Mouse (Mus musculus) stomach, embryonic 15.5 days (tissue): Measurements from ENCODE around the gene Cyp26b1. TPM values are rescaled to one million over a fixed set of nuclear protein-coding genes. Genes with fewer than 3 reads are reported as not detected.

Source experiments
- ATAC-seq: fragments of 200-750 bp; cut with Nextera tagmentation; 2 replicates; pipeline ENCODE4 v1.8.0; 2017; ENCODE audit warnings: low read depth, moderate number of reproducible peaks, moderate TSS enrichment; ENCODE audit not compliant: insufficient read depth, low FRiP score
- H3K27ac ChIP-seq: fragments of 300-500 bp; sonication (generic); 2 replicates; pipeline ENCODE4 v1.5.1; 2015; ENCODE audit warnings: mild to moderate bottlenecking, inconsistent platforms
- H3K27me3 ChIP-seq: fragments of 300-500 bp; sonication (generic); replicated peaks from 2 replicates; pipeline ENCODE4 v1.6.1; 2015; ENCODE audit warnings: inconsistent platforms
- H3K36me3 ChIP-seq: fragments of 300-500 bp; sonication (generic); 2 replicates; pipeline ENCODE4 v1.6.1; 2015; ENCODE audit warnings: inconsistent platforms
- H3K4me1 ChIP-seq: fragments of 300-500 bp; sonication (generic); 2 replicates; pipeline ENCODE4 v1.6.1; 2015; ENCODE audit warnings: inconsistent platforms
- H3K4me2 ChIP-seq: fragments of 300-500 bp; sonication (generic); 2 replicates; pipeline ENCODE4 v1.6.1; 2015; ENCODE audit warnings: mild to moderate bottlenecking, inconsistent platforms
- H3K4me3 ChIP-seq: fragments of 300-500 bp; sonication (generic); replicated peaks from 2 replicates; pipeline ENCODE4 v1.5.1; 2015; ENCODE audit warnings: inconsistent platforms
- H3K9ac ChIP-seq: fragments of 300-500 bp; sonication (generic); 2 replicates; pipeline ENCODE4 v1.6.1; 2015; ENCODE audit warnings: inconsistent platforms
- H3K9me3 ChIP-seq: fragments of 300-500 bp; sonication (generic); 2 replicates; pipeline ENCODE4 v1.6.1; 2016; ENCODE audit warnings: inconsistent platforms
- WGBS: fragments of 180-500 bp; shearing (Covaris S2); methylation state at CpG from one replicate; pipeline ENCODE4 v1.1.7; 2015; 5-methylcytosine and 5-hydroxymethylcytosine counted together
- polyA plus RNA-seq: library from polyadenylated mRNA; unstranded; fragments of >200 nt; fragmentation: Nextera tagmentation; extraction: Ambion mirVana; gene quantifications from 2 replicates; pipeline ENCODE4 v1.2.1, GENCODE M21; 2015

The Cyp26b1 gene
- 2.3 and 2.4 TPM in 2 replicates for polyA plus RNA-seq

DNA sequence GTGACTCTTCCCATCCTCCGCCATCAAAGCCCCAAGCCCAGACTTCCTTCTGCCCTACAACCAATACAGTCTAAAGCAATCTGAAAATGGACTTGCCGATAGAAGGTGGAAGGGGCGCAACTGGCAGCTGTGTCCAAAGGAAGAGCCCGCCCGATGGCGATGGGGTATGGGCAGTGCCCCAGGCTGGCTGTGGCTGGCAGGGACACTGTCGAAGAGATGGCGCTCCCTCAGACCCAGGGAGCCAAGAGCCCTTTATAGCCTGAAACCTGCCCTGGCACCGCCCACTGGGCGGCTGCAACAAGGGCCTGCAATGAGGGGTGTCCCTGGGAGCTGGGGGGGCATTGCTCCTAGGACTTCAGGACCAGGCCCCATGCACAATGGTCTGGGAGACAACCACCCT is at the start of gene Cyp26b1:
Cyp26b1 (minus strand) TSS at position 216 of the 400 bp plus-strand sequence.
- Histone ChIP-seq H3K4me2 (no peak within 1 kb of the TSS), H3K27ac (no peak within 1 kb of the TSS), H3K36me3 (no peaks in the 10 kb centered on the region), H3K4me1 (peaks cover 16% of the 10 kb centered on the region), H3K9ac (no peak within 1 kb of the TSS), H3K4me3 (no peak within 1 kb of the TSS), H3K27me3 (peaks cover 14% of the 10 kb centered on the region), H3K9me3 (no peaks in the 10 kb centered on the region)
- 90% methylated on average over 10 of the region's 10 CpGs for WGBS
- no peak for ATAC-seq

DNA sequence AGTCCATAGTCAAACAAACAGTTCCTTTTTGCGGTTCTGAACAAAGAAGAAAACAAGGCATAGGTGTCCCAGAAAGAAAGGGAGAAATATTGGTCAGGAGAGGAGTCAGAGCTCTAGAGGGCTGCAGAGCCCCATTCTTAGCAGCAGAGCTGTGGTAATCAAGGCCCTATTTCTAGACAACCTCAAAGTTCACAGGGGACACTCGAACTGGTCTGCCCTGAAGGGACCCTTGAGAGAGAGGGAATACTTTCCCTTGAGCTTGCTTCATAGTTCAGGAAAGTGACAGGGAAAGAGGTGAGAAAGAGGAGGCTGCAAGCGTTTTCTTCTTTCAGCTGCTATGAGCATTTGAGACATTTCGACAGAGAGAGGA is 47.3 kb upstream of the Cyp26b1 start:
- no peak for ATAC-seq
- Histone ChIP-seq H3K4me2 (peak overlapping the region; percentile 13; the same call in 1 of the 2 replicates), H3K27ac (peak overlapping the region; percentile 21)

DNA sequence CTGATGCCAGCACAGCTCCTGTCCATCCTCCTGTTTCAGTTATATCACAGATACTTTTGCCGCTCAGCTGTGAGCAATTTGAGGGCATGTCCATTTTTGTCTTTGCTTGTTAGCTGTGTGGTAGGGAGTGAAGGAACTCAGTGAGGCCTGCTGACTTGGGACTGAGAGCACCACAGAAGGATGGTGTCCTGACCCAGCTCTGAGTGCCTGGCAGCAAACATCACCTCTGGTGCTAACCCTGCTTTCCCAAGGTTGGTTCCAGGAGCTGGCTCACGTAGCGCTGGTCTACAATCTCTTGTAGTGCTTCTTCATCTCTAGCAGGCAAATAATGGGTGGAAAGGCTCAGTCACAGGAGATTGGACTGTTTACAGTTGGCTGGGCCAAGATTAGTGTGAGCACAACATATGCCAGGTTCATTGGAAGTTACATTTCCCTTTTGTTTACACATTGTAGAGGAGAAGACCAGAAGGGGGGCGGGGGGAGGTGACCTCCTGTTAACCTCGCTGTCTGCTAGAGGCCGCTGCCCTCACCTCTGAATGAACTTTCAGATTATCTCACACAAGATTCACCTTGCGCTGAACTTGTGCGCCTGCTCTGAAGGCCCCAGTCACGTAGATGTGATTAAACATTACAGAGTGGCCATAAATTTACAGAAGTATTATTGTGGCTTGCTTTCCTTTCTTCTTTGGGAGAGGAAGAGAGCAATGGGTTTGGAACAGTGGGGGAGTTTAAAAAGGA is 46.8 kb upstream of the Cyp26b1 start:
- H3K4me1 ChIP-seq: peaks cover 13% of the 10 kb centered on the region
- ATAC-seq: peak; percentile 94
- H3K4me3 ChIP-seq: no peak overlapping the region
- H3K36me3 ChIP-seq: no peaks in the 10 kb centered on the region
- peak overlapping the region; percentile 21 for H3K27ac ChIP-seq
- no peaks in the 10 kb centered on the region for H3K27me3 ChIP-seq
- 17% methylated on average over 9 of the region's 9 CpGs for WGBS
- peak overlapping the region; percentile 13; the same call in 1 of the 2 replicates for H3K4me2 ChIP-seq
- no peaks in the 10 kb centered on the region for H3K9me3 ChIP-seq
- no peak overlapping the region for H3K9ac ChIP-seq

More for the DNA sequence above, 47.3 kb upstream of the Cyp26b1 start:
- WGBS: 29% methylated on average over 4 of the region's 4 CpGs
- Histone ChIP-seq H3K4me3 (no peak overlapping the region), H3K4me1 (peaks cover 13% of the 10 kb centered on the region), H3K9me3 (no peaks in the 10 kb centered on the region), H3K27me3 (no peaks in the 10 kb centered on the region), H3K9ac (no peak overlapping the region), H3K36me3 (no peaks in the 10 kb centered on the region)

DNA sequence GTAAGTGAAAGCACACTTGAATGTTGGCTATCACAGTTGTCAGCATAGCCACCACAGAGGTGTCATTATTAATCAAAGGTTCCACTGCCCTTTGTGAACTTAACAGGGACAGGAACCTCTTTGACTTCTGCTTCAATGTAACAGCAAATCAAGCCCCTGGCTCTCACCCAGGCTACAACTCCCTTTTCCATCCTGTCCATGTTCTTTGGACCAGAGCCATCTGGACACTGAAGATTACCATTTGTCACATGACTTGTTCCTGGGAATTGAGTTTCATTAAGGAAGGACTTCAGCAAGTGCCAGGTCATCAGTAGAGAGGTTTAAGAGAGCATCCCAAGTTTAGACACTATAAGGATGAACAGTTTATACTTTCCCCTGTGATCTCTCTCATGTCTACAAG is 44.5 kb upstream of the Cyp26b1 start:
- no peak for ATAC-seq
- H3K27ac ChIP-seq: no peak overlapping the region
- H3K9ac ChIP-seq: no peak overlapping the region
- no peak overlapping the region for H3K4me3 ChIP-seq
- no peaks in the 10 kb centered on the region for H3K9me3 ChIP-seq
- H3K27me3 ChIP-seq: no peaks in the 10 kb centered on the region
- peaks cover 13% of the 10 kb centered on the region for H3K4me1 ChIP-seq
- no peak overlapping the region for H3K4me2 ChIP-seq
- H3K36me3 ChIP-seq: no peaks in the 10 kb centered on the region

DNA sequence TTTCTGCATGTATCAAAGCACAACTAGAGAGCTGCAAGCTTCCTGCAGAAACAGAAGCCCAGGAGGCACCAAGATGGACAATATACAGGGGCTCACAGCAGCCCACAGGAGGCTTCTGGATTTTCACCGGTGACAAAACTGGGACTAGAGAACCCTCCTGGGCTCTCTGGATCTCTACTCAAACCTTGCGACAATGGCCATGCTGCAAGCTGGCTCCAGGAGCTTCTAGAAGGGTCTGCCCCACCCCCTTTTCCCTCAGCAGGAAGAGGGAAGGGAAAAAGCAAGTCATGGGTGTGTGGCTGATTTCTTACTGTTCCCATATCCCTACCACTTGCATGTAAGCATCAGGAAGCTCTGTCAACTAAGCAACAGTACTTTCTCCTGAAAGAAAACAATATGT is 37.9 kb upstream of the Cyp26b1 start:
- H3K4me3 ChIP-seq: no peak overlapping the region
- no peak overlapping the region for H3K4me2 ChIP-seq
- H3K9me3 ChIP-seq: no peaks in the 10 kb centered on the region
- no peaks in the 10 kb centered on the region for H3K27me3 ChIP-seq
- no peak overlapping the region for H3K27ac ChIP-seq
- WGBS: 67% methylated on average over 2 of the region's 2 CpGs
- H3K36me3 ChIP-seq: no peaks in the 10 kb centered on the region
- no peak overlapping the region for H3K9ac ChIP-seq
- H3K4me1 ChIP-seq: 0 out of 2 replicates have a peak, but pooled peaks cover 5% of the 10 kb centered on the region
- ATAC-seq: no peak

DNA sequence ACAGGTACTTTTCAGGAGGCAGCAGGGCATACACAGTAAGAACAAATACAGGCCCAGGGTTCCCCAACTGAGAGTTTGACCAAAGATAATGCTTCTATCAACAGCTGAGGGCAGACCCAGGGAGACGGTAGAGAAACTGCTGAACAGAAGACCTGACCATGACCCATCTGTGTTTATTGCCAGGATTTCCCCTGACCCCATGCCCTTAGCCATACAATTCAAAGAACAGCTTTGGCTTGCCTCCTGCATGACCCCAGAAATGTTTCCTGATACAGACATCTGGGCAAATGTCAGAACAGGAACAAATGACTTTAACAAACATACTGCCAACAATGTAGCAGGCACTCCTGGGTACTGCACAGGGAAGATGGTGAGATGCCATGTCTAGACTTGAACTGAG is 36.6 kb upstream of the Cyp26b1 start:
- ATAC-seq: no peak
- no peak overlapping the region for H3K27ac ChIP-seq
- 0 out of 2 replicates have a peak, but pooled peaks cover 5% of the 10 kb centered on the region for H3K4me1 ChIP-seq
- no peaks in the 10 kb centered on the region for H3K27me3 ChIP-seq
- WGBS: 11% methylated on average over 1 of the region's 1 CpGs
- no peak overlapping the region for H3K9ac ChIP-seq
- no peak overlapping the region for H3K4me2 ChIP-seq
- H3K4me3 ChIP-seq: no peak overlapping the region
- H3K9me3 ChIP-seq: no peaks in the 10 kb centered on the region
- H3K36me3 ChIP-seq: no peaks in the 10 kb centered on the region

DNA sequence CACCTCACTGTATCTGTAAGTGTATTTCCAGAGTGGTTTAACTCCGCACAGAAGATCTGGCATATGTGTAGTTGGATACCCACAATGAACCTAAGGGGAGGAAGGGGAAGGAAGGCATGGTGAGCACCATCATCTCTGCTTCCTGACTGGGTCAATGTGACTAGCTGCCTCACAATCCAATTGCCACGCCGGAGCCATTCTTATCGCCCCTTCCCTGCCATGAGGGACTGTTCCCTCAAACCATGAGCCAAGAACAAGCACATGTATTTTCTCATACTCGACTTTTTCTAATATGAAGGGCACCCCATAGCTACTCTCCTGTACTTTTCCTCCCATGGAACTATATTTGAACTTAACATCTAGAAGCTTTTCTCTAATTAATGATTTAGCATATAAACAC is 35.1 kb upstream of the Cyp26b1 start:
- WGBS: 82% methylated on average over 5 of the region's 5 CpGs
- Histone ChIP-seq H3K4me2 (no peak overlapping the region), H3K9me3 (no peaks in the 10 kb centered on the region), H3K27me3 (no peaks in the 10 kb centered on the region), H3K4me3 (no peak overlapping the region), H3K36me3 (no peaks in the 10 kb centered on the region), H3K4me1 (0 out of 2 replicates have a peak, but pooled peaks cover 5% of the 10 kb centered on the region), H3K27ac (no peak overlapping the region), H3K9ac (no peak overlapping the region)
- ATAC-seq: no peak

DNA sequence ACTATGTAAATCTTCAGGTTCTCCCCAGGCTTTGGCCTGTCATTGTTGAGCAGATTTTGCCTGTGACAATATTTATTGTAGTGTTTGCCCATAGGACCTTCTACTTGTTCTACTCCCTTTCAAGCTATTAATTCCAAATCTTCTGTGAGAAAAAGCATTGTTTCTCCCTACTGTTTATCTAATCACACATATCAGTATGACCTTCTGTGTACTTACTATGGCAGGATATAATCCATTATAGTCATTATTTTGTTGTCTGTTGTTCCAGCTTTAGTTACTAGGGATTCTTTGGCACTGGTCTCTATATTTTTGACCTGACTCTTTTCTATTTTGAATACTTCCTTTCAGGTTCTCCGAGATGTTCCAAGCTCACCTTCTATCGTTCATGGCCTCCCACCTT is 32.7 kb upstream of the Cyp26b1 start:
- Histone ChIP-seq H3K9ac (no peak overlapping the region), H3K27me3 (no peaks in the 10 kb centered on the region), H3K4me3 (no peak overlapping the region), H3K4me2 (no peak overlapping the region), H3K9me3 (no peaks in the 10 kb centered on the region), H3K27ac (no peak overlapping the region), H3K36me3 (no peaks in the 10 kb centered on the region), H3K4me1 (0 out of 2 replicates have a peak, but pooled peaks cover 5% of the 10 kb centered on the region)
- WGBS: 75% methylated on average over 2 of the region's 2 CpGs
- ATAC-seq: no peak

DNA sequence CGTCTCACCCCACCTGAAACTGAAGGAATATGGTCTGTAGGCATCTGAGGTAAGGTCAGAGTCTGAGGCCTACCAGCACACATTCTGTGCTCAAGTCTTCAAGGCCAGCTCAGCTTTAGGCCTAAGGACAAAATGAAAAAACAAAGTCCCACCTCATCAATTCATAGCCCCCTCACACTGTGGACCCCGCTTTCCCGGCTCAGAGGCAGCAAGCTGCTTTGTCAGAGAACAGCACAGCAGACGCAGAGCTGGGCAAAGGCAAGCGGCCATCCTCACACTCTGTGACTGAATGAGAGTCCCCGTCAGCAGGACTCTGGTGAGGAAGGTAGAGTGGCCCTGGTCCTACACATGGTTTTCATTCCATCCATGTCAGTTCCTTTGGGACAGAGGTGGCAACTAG is 25.5 kb upstream of the Cyp26b1 start:
- Histone ChIP-seq H3K27ac (no peak overlapping the region), H3K4me3 (no peak overlapping the region), H3K27me3 (no peaks in the 10 kb centered on the region), H3K9ac (no peak overlapping the region), H3K36me3 (0 out of 2 replicates have a peak, but pooled peaks cover 3% of the 10 kb centered on the region), H3K9me3 (no peaks in the 10 kb centered on the region), H3K4me1 (no peaks in the 10 kb centered on the region), H3K4me2 (no peak overlapping the region)
- WGBS: 86% methylated on average over 6 of the region's 6 CpGs
- no peak for ATAC-seq

DNA sequence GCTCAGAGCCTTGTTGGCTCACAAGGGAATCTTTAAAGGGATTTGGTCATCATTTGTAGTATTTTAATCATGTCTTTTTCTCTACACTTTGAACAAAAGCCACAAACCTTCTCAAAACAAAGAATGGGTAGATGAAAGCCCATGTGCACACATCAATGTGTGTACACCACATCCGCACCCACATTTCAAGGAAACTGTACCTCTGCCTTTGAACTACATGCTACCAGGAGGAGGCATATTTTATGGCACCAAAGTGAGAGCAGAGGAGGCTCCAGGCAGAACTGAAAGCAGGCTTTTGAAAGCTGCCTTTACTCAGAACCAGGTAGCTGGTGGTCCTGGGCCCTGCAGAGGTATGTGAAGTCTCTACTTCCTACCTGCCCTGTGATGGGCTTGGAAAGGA is 23.3 kb upstream of the Cyp26b1 start:
- Histone ChIP-seq H3K27ac (no peak overlapping the region), H3K4me3 (no peak overlapping the region)
- 100% methylated on average over 1 of the region's 1 CpGs for WGBS

DNA sequence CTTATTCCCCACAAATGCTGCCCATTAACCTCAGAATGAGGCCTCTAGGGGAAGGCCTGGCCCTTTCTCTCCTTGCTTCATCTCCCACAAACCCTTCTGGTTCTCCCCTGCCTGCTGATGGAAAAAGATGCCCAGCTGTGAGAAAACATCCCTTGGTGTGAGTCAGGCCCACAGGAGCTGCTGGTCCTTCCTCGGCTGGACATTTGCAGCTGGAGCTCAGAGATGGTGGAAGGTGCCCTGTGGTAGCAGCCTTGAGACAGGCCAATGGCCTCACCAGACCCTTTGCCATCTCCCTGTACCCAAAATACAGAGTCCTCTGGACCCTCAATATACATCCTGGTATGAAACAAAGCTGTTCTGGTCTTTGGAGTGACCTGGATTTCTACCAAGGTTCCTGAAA is 22.9 kb upstream of the Cyp26b1 start:
- Histone ChIP-seq H3K4me2 (no peak overlapping the region), H3K9me3 (no peaks in the 10 kb centered on the region), H3K27me3 (no peaks in the 10 kb centered on the region), H3K27ac (no peak overlapping the region), H3K4me1 (no peaks in the 10 kb centered on the region), H3K4me3 (no peak overlapping the region), H3K36me3 (0 out of 2 replicates have a peak, but pooled peaks cover 3% of the 10 kb centered on the region), H3K9ac (no peak overlapping the region)
- WGBS: 100% methylated on average over 1 of the region's 1 CpGs
- ATAC-seq: no peak

More for the DNA sequence above, 23.3 kb upstream of the Cyp26b1 start:
- H3K36me3 ChIP-seq: 0 out of 2 replicates have a peak, but pooled peaks cover 3% of the 10 kb centered on the region
- no peak for ATAC-seq
- no peaks in the 10 kb centered on the region for H3K9me3 ChIP-seq
- H3K4me1 ChIP-seq: no peaks in the 10 kb centered on the region
- no peak overlapping the region for H3K9ac ChIP-seq
- no peaks in the 10 kb centered on the region for H3K27me3 ChIP-seq
- no peak overlapping the region for H3K4me2 ChIP-seq

DNA sequence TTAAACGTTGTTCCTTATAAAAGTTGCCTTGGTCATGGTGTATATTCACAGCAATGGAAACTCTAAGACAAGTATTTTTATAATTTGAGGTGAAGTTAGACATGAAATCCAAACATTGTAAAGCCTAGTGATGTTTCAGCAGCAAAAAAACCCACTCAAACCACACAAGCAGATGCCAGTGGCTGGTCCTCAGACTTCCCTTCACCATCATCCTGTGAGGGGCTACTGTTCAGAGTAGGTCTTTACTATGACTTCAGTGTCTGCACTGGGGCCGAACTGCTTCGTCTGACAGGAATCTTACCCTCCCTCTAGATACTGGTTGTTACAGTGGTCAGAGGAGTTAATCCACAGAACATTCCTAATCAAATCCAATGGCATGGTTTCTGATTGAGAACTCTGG is 19.9 kb upstream of the Cyp26b1 start:
- no peak for ATAC-seq
- Histone ChIP-seq H3K9me3 (no peaks in the 10 kb centered on the region), H3K4me1 (no peaks in the 10 kb centered on the region), H3K4me2 (no peak overlapping the region), H3K27ac (no peak overlapping the region), H3K36me3 (no peaks in the 10 kb centered on the region), H3K4me3 (no peak overlapping the region), H3K9ac (no peak overlapping the region), H3K27me3 (no peaks in the 10 kb centered on the region)
- WGBS: 73% methylated on average over 3 of the region's 3 CpGs
